Mouse (Mus musculus) right cerebral cortex, postnatal 4 days (tissue): Measurements from ENCODE around the gene Pde4d.
"Not testable (repeated sequence)": the region's sequence is repeated elsewhere in the genome, so short reads cannot be mapped to it uniquely, and the experiment has no call there.

Experiments
- DNase-seq: peaks from one replicate; pipeline ENCODE4 v3.0.0-alpha.2; 2022

Gene Pde4d

GRCm38 (mm10) chr13:108715029-108715428 is 265.3 kb downstream of the Pde4d start:
- no peak for DNase-seq

- peak; percentile 11 for DNase-seq
Measured at GRCm38 (mm10) chr13:108722234-108722633, 272.5 kb downstream of the Pde4d start.

- DNase-seq: not testable (repeated sequence)
Measured at GRCm38 (mm10) chr13:108734356-108734755, 284.6 kb downstream of the Pde4d start.

GRCm38 (mm10) chr13:108751155-108751840 is 301.6 kb downstream of the Pde4d start:
- no peak for DNase-seq

GRCm38 (mm10) chr13:108757477-108757876 is 307.7 kb downstream of the Pde4d start:
- DNase-seq: no peak

- DNase-seq: no peak
Measured at GRCm38 (mm10) chr13:108758331-108758730, 308.6 kb downstream of the Pde4d start.

GRCm38 (mm10) chr13:108759140-108759539 is 309.4 kb downstream of the Pde4d start:
- no peak for DNase-seq

- DNase-seq: no peak
Measured at GRCm38 (mm10) chr13:108763295-108763694, 313.5 kb downstream of the Pde4d start.

- DNase-seq: no peak
Measured at GRCm38 (mm10) chr13:108766020-108766727, 316.4 kb downstream of the Pde4d start.

- DNase-seq: no peak
Measured at GRCm38 (mm10) chr13:108769465-108770056, 319.8 kb downstream of the Pde4d start.

GRCm38 (mm10) chr13:108772386-108772785 is 322.6 kb downstream of the Pde4d start:
- DNase-seq: no peak

- no peak for DNase-seq
Measured at GRCm38 (mm10) chr13:108774981-108775380, 325.2 kb downstream of the Pde4d start.

- no peak for DNase-seq
Measured at GRCm38 (mm10) chr13:108775882-108776281, 326.1 kb downstream of the Pde4d start.

- not testable (repeated sequence) for DNase-seq
Measured at GRCm38 (mm10) chr13:108797620-108798019, 347.9 kb downstream of the Pde4d start.

- no peak for DNase-seq
Measured at GRCm38 (mm10) chr13:108809191-108809590, 359.4 kb downstream of the Pde4d start.

GRCm38 (mm10) chr13:108812956-108813355 is 363.2 kb downstream of the Pde4d start:
- peak; percentile 37 for DNase-seq

- no peak for DNase-seq
Measured at GRCm38 (mm10) chr13:108819846-108820408, 370.2 kb downstream of the Pde4d start.

GRCm38 (mm10) chr13:108820487-108820886 is 370.7 kb downstream of the Pde4d start:
- DNase-seq: no peak

GRCm38 (mm10) chr13:108821270-108821669 is 371.5 kb downstream of the Pde4d start:
- no peak for DNase-seq

- no peak for DNase-seq
Measured at GRCm38 (mm10) chr13:108824638-108825310, 375.0 kb downstream of the Pde4d start.

GRCm38 (mm10) chr13:108825501-108825900 is 375.8 kb downstream of the Pde4d start:
- DNase-seq: no peak

GRCm38 (mm10) chr13:108834197-108834596 is 384.4 kb downstream of the Pde4d start:
- DNase-seq: no peak

- no peak for DNase-seq
Measured at GRCm38 (mm10) chr13:108836314-108836713, 386.6 kb downstream of the Pde4d start.
